Mouse (Mus musculus) CH12.LX (cell line): Measurements from ENCODE around the gene Stx8. TPM values are rescaled to one million over a fixed set of nuclear protein-coding genes. Genes with fewer than 3 reads are reported as not detected.

ENCODE experiments used
- DNase-seq: peaks from one replicate; pipeline ENCODE4 v3.0.0-alpha.2; 2013; ENCODE audit errors: extremely low read depth
- H3K27ac ChIP-seq: 2 replicates; pipeline ENCODE4 v1.5.1; 2012; ENCODE audit warnings: low read depth, mild to moderate bottlenecking, control low read depth, moderate library complexity; ENCODE audit not compliant: insufficient read depth
- H3K27me3 ChIP-seq: replicated peaks from 2 replicates; pipeline ENCODE3; 2012; ENCODE audit warnings: inconsistent platforms
- H3K36me3 ChIP-seq, 2 experiments: replicated peaks in 1 of 2; 2 replicates each; pipeline versions ENCODE3 to v1.6.1; 2012; ENCODE audit warnings: inconsistent platforms in 1 of 2, low read length in 1 of 2, mild to moderate bottlenecking in 1 of 2, mixed read lengths in 1 of 2, moderate library complexity in 1 of 2; ENCODE audit not compliant: control insufficient read depth in 1 of 2, insufficient read depth in 1 of 2
- H3K4me1 ChIP-seq, 2 experiments: 2 replicates each; pipeline ENCODE4 v1.6.1; 2012; ENCODE audit warnings: inconsistent platforms in 1 of 2, moderate library complexity in 1 of 2; ENCODE audit not compliant: insufficient read depth in 2 of 2, control insufficient read depth in 1 of 2
- H3K4me2 ChIP-seq: 2 replicates; pipeline ENCODE4 v1.6.1; 2012; ENCODE audit warnings: low read depth, mild to moderate bottlenecking, control low read depth; ENCODE audit not compliant: poor library complexity, insufficient read depth, severe bottlenecking
- H3K4me3 ChIP-seq, 3 experiments: fragments of 150-350 bp in 1 of 3; sonication (generic) in 1 of 3; replicated peaks in 1 of 3; 2 replicates each; pipeline versions ENCODE3 to v1.5.1; 2011 to 2012; ENCODE audit warnings: low read depth in 2 of 3, low read length in 2 of 3, mild to moderate bottlenecking in 2 of 3, moderate library complexity in 2 of 3, control low read depth in 1 of 3, improper control_type of control experiment in 1 of 3, inconsistent platforms in 1 of 3, mixed read lengths in 1 of 3; ENCODE audit not compliant: poor library complexity in 1 of 3
- H3K79me2 ChIP-seq: replicated peaks from 2 replicates; pipeline ENCODE4 v1.6.1; 2012; ENCODE audit warnings: mild to moderate bottlenecking, moderate library complexity; ENCODE audit not compliant: control insufficient read depth, poor library complexity, insufficient read depth, severe bottlenecking; ENCODE audit errors: extremely low read depth
- H3K9ac ChIP-seq: 2 replicates; pipeline ENCODE4 v1.6.1; 2012; ENCODE audit warnings: low read depth, mild to moderate bottlenecking, control low read depth, moderate library complexity; ENCODE audit not compliant: insufficient read depth
- H3K9me3 ChIP-seq: replicated peaks from 2 replicates; pipeline ENCODE3; 2012; ENCODE audit warnings: low read length, inconsistent platforms, mixed read lengths
- CHD1 ChIP-seq: IDR thresholded peaks from 2 replicates; pipeline ENCODE4 v1.6.1; 2012; ENCODE audit warnings: low read depth, low read length, improper control_type of control experiment, inconsistent platforms
- CHD2 ChIP-seq: IDR thresholded peaks from 2 replicates; pipeline ENCODE4 v1.6.1; 2011; ENCODE audit warnings: low read length, improper control_type of control experiment
- CTCF ChIP-seq, 2 experiments: IDR thresholded peaks in 1 of 2; conservative IDR thresholded peaks in 1 of 2; 2 replicates each; pipeline ENCODE4 v1.5.1; 2011 to 2012; ENCODE audit warnings: low read depth in 2 of 2, low read length in 2 of 2, improper control_type of control experiment in 1 of 2, inconsistent platforms in 1 of 2, mild to moderate bottlenecking in 1 of 2, moderate library complexity in 1 of 2
- E2F4 ChIP-seq: IDR thresholded peaks from 2 replicates; pipeline ENCODE4 v1.6.1; 2011; ENCODE audit warnings: low read depth, low read length, improper control_type of control experiment; ENCODE audit not compliant: insufficient replicate concordance
- EP300 ChIP-seq: IDR thresholded peaks from 2 replicates; pipeline ENCODE4 v1.6.1; 2011; ENCODE audit warnings: low read length, improper control_type of control experiment
- GABPA ChIP-seq: IDR thresholded peaks from 2 replicates; pipeline ENCODE4 v1.6.1; 2012; ENCODE audit warnings: low read depth, low read length, improper control_type of control experiment, inconsistent platforms; ENCODE audit not compliant: insufficient replicate concordance
- HCFC1 ChIP-seq: IDR thresholded peaks from 2 replicates; pipeline ENCODE4 v1.6.1; 2012; ENCODE audit warnings: low read depth, mild to moderate bottlenecking, inconsistent platforms, low read length, improper control_type of control experiment
- IRF4 ChIP-seq: IDR thresholded peaks from 2 replicates; pipeline ENCODE4 v1.6.1; 2014; ENCODE audit warnings: low read depth, mild to moderate bottlenecking, inconsistent platforms, low read length, improper control_type of control experiment
- KAT2A ChIP-seq: IDR thresholded peaks from 2 replicates; pipeline ENCODE4 v1.6.1; 2012; ENCODE audit warnings: low read length, improper control_type of control experiment, inconsistent platforms; ENCODE audit not compliant: insufficient replicate concordance
- MAX ChIP-seq: IDR thresholded peaks from 2 replicates; pipeline ENCODE4 v1.6.1; 2011; ENCODE audit warnings: low read length, improper control_type of control experiment
- MXI1 ChIP-seq: IDR thresholded peaks from 2 replicates; pipeline ENCODE4 v1.6.1; 2011; ENCODE audit warnings: mild to moderate bottlenecking, low read depth, low read length, improper control_type of control experiment
- MYC ChIP-seq: IDR thresholded peaks from 2 replicates; pipeline ENCODE4 v1.6.1; 2011; ENCODE audit warnings: low read depth, mild to moderate bottlenecking, improper control_type of control experiment, low read length
- NELFE ChIP-seq: IDR thresholded peaks from 2 replicates; pipeline ENCODE4 v1.6.1; 2011; ENCODE audit warnings: low read depth, low read length, improper control_type of control experiment
- POLR2A ChIP-seq: IDR thresholded peaks from 2 replicates; pipeline ENCODE4 v1.6.1; 2011; ENCODE audit warnings: low read depth, mild to moderate bottlenecking, improper control_type of control experiment, low read length
- POLR2AphosphoS2 ChIP-seq: IDR thresholded peaks from 2 replicates; pipeline ENCODE4 v1.6.1; 2011; ENCODE audit warnings: low read depth, low read length, improper control_type of control experiment
- RAD21 ChIP-seq: IDR thresholded peaks from 2 replicates; pipeline ENCODE4 v1.6.1; 2011; ENCODE audit warnings: low read depth, mild to moderate bottlenecking, low read length, improper control_type of control experiment, moderate library complexity
- RCOR1 ChIP-seq: conservative IDR thresholded peaks from 2 replicates; pipeline ENCODE4 v1.6.1; 2012; ENCODE audit warnings: low read depth, mild to moderate bottlenecking, inconsistent platforms, low read length, improper control_type of control experiment
- TBP ChIP-seq: conservative IDR thresholded peaks from 2 replicates; pipeline ENCODE4 v1.6.1; 2011; ENCODE audit warnings: low read depth, low read length, improper control_type of control experiment
- TCF12 ChIP-seq: IDR thresholded peaks from 2 replicates; pipeline ENCODE4 v1.6.1; 2014; ENCODE audit warnings: low read depth, mild to moderate bottlenecking, inconsistent platforms, low read length, improper control_type of control experiment
- UBTF ChIP-seq: IDR thresholded peaks from 2 replicates; pipeline ENCODE4 v1.6.1; 2012; ENCODE audit warnings: low read depth, mild to moderate bottlenecking, inconsistent platforms, low read length, improper control_type of control experiment, moderate library complexity
- USF1 ChIP-seq: IDR thresholded peaks from 2 replicates; pipeline ENCODE4 v1.6.1; 2014; ENCODE audit warnings: low read depth, mild to moderate bottlenecking, inconsistent platforms, low read length, improper control_type of control experiment
- USF2 ChIP-seq: conservative IDR thresholded peaks from 2 replicates; pipeline ENCODE4 v1.6.1; 2011; ENCODE audit warnings: low read depth, low read length, improper control_type of control experiment
- ZC3H11A ChIP-seq: IDR thresholded peaks from 2 replicates; pipeline ENCODE4 v1.6.1; 2012; ENCODE audit warnings: low read depth, mild to moderate bottlenecking, inconsistent platforms, low read length, improper control_type of control experiment
- ZNF384 ChIP-seq: IDR thresholded peaks from 2 replicates; pipeline ENCODE4 v1.6.1; 2012; ENCODE audit warnings: low read depth, low read length, improper control_type of control experiment, inconsistent platforms
- dilution Hi-C: fragments of 300-500 bp; cut with MboI; formaldehyde crosslinking; loops from 2 replicates; pipeline ENCODE4 v1.14.3; 2020; ENCODE audit warnings: low sequenced_read_pairs; ENCODE audit not compliant: extremely low pct_unique_long_range_greater_than_20kb, extremely low pct_ligation_motif_present
- in situ Hi-C: fragments of 300-500 bp; cut with MboI; formaldehyde crosslinking; loops from 3 replicates; pipeline ENCODE4 v1.14.3; 2019; ENCODE audit warnings: low sequenced_read_pairs, low pct_ligation_motif_present, low pct_unique_long_range_greater_than_20kb, mixed read lengths
- polyA plus RNA-seq: library from polyadenylated mRNA; unstranded; fragments of >175 nt; gene quantifications from 2 replicates; pipeline ENCODE4 v1.2.1, GENCODE M21; 2012; ENCODE audit warnings: low read depth; ENCODE audit not compliant: insufficient read length
- total RNA-seq, 2 experiments: library from RNA; depleted of rRNA; stranded (reverse); fragments of 300-350 nt in 1 of 2; fragments of >200 nt in 1 of 2; gene quantifications; 2 replicates each; pipeline ENCODE4 v1.2.3; 2012 to 2014

The Stx8 gene
- total and polyA plus RNA-seq, 3 experiments = 31.8 to 57.9 (median 35.2) TPM

DNA sequence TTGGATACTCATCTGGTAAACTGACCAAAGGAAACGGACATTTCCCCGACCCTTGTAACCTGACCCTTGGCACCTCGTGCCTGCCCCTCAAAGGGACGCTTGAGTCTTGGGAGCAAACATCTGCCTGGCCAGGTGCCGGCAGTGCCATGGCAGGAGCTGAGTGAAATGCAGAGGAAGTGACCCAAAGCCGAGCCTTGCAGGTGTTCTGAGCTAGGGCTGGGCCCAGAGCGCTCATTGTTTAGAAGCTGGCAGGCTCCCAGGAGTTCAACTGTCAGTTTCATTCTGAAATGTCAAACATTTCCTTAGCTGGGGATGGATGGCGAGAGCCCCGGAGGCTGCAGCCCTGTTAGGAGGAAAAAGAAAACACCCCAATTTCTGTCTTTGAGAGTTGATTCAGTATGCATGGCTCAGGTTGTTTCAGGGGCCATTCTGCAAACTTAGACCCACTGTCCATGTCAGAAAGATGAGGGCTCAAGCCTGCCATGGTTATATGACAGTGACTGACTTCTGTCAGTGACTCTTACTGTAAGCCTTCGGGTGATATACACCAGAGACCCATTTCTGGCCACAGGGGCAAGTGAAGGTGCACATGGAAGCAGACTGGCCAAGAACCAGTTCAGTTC, 233.9 kb downstream of the Stx8 start (continued):
- peak; percentile 75; the same call in 1 of the 2 replicates for TF ChIP-seq RCOR1
- TF ChIP-seq ZC3H11A = no peak

DNA sequence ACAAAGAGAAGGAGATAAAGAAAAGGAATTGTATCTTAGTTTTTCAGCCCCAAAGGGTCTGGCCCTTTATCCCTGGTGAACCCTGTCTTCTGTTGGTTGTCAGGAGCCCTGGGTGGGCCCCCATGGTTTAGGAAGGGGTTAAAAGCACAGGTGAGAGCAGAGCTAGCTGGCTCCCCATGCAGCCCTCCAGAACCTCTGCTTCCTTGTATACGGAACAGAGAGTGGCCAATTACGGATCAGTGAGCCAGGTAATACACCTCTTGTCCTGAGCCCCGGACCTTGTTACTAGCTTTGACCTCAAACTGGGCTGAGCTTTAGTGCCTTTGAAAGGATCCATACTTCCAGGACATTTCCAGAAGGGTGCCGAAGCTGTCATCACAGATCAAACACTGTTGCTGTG, 234.5 kb downstream of the Stx8 start:
- Histone ChIP-seq H3K4me2 (no peak overlapping the region), H3K79me2 (no peaks in the 10 kb centered on the region), H3K27me3 (no peaks in the 10 kb centered on the region), H3K36me3 (peaks cover 0 to 20% of the 10 kb centered on the region in 2 experiments), H3K4me3 (no peak overlapping the region), H3K27ac (peak overlapping the region; percentile 15; the same call in 1 of the 2 replicates), H3K4me1 (peaks cover 38 to 94% of the 10 kb centered on the region in 2 experiments), H3K9ac (no peak overlapping the region), H3K9me3 (no peaks in the 10 kb centered on the region)
- DNase-seq = no peak
- no peak for TF ChIP-seq CTCF (conservative IDR thresholded peaks at IDR 0.05 in 1 of 2, IDR thresholded peaks at IDR 0.05 in 1 of 2; ENCODE audit: low read depth in 2 of 2, low read length in 2 of 2)
- TF ChIP-seq CHD1 = no peak
- TF ChIP-seq USF1 = no peak
- no peak for TF ChIP-seq RAD21
- TF ChIP-seq TCF12 = no peak
- TF ChIP-seq MYC = no peak
- TF ChIP-seq E2F4 = no peak
- TF ChIP-seq KAT2A = no peak
- TF ChIP-seq MAX = no peak
- TF ChIP-seq UBTF = no peak
- no peak for TF ChIP-seq USF2
- no peak for TF ChIP-seq ZNF384
- TF ChIP-seq HCFC1 = no peak
- TF ChIP-seq GABPA = no peak
- TF ChIP-seq EP300 = no peak
- dilution Hi-C loops (no loop called here), in situ Hi-C loops (loop anchor here (5.0 kb wide), 1 partner anchor 183 kb away; no protein-coding TSS in a partner anchor)

DNA sequence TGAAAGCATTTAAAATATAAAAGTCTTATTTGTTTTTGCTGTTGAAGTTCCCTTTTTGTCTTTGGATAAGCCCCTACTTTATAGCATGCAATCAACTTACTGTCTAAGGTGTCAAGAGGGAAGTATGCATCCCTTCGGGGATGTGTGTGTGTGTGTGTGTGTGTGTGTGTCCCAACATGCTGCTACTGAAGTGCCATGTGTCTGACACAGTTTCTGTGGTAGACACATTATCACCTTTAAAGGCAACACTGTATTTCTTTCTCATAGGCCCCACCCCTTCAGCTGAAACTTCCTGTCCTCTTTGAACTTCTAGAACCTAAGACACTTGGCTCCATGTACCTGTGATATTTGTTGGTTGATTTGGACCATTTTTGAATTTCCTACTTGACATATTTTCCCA, 235.1 kb downstream of the Stx8 start:
- H3K9ac ChIP-seq = no peak overlapping the region
- dilution Hi-C loops (no loop called here), in situ Hi-C loops (loop anchor here (5.0 kb wide), 1 partner anchor 184 kb away; no protein-coding TSS in a partner anchor)
- TF ChIP-seq RAD21 = no peak
- TF ChIP-seq NELFE = no peak
- TF ChIP-seq TBP = no peak
- no peak for TF ChIP-seq MXI1
- no peak for TF ChIP-seq POLR2A
- TF ChIP-seq POLR2AphosphoS2 = no peak
- no peak for TF ChIP-seq IRF4
- no peak for TF ChIP-seq CHD2
- no peak for TF ChIP-seq ZC3H11A
- H3K27me3 ChIP-seq = no peaks in the 10 kb centered on the region
- no peak overlapping the region for H3K4me3 ChIP-seq
- no peak overlapping the region for H3K4me2 ChIP-seq
- H3K27ac ChIP-seq = no peak overlapping the region
- peaks cover 38 to 94% of the 10 kb centered on the region in 2 experiments for H3K4me1 ChIP-seq
- peaks cover 0 to 18% of the 10 kb centered on the region in 2 experiments for H3K36me3 ChIP-seq
- no peaks in the 10 kb centered on the region for H3K79me2 ChIP-seq
- no peaks in the 10 kb centered on the region for H3K9me3 ChIP-seq
- no peak for DNase-seq
